8 mouse cellular contexts compared by ENCODE assay signal in genomic region chr11:106036548-106037417, GRCm38 (mm10). TPM values are rescaled to one million over a fixed set of nuclear protein-coding genes. Genes with fewer than 3 reads are reported as not detected.
DNase-seq lines count a peak whose midpoint lies in the region; ATAC-seq and TF ChIP-seq lines count a peak whose summit lies in the region.

Gene Dcaf7 (plus strand): TSS chr11:106036872.

- H3K4me1 ChIP-seq in bone marrow, adult 2 months (ENCODE audit: control insufficient read depth, insufficient read depth, low read length) = peaks cover 1% of the 10 kb centered on the region; the same call in 1 of the 2 replicates
- H3K4me1 ChIP-seq in embryonic facial prominence, embryonic 15.5 days = peaks cover 26% of the 10 kb centered on the region
- H3K4me1 ChIP-seq in limb, embryonic 14.5 days (ENCODE audit: control insufficient read depth, insufficient read depth, low read length) = peaks cover 13% of the 10 kb centered on the region
- H3K4me1 ChIP-seq in midbrain, postnatal 0 days (ENCODE audit: insufficient read depth, low read length) = peaks cover 13% of the 10 kb centered on the region; the same call in 1 of the 2 replicates

- H3K4me2 ChIP-seq in embryonic facial prominence, embryonic 15.5 days (replicated peaks) = peak within 1 kb of the TSS; percentile 78
- peak within 1 kb of the TSS; percentile 75 for H3K4me2 ChIP-seq in limb, embryonic 14.5 days (replicated peaks; ENCODE audit: low read depth, low read length, severe bottlenecking)
- peak within 1 kb of the TSS; percentile 51 for H3K4me2 ChIP-seq in midbrain, postnatal 0 days (ENCODE audit: low read depth, low read length, poor library complexity, severe bottlenecking)

- peak; percentile 99 for ATAC-seq in embryonic facial prominence, embryonic 15.5 days (ENCODE audit: insufficient number of reproducible peaks, low FRiP score, low TSS enrichment, low read depth)
- peak; percentile 99 for ATAC-seq in limb, embryonic 14.5 days (ENCODE audit: low FRiP score, low read depth)
- peak; percentile 96 for ATAC-seq in midbrain, postnatal 0 days (ENCODE audit: low FRiP score)

- peak; percentile 98 for DNase-seq in 416B (ENCODE audit: low read depth)
- DNase-seq in heart, adult 8-10 months (ENCODE audit: low spot score) = peak; percentile 99
- peak; percentile 99 for DNase-seq in kidney, adult 9 months
- peak; percentile 98 for DNase-seq in limb, embryonic 14.5 days (ENCODE audit: low spot score)
- peak; percentile 99 for DNase-seq in midbrain, postnatal 0 days (ENCODE audit: low spot score)
- DNase-seq in spleen, postnatal 14 days (ENCODE audit: low spot score in 2 of 2) = peak; percentile 97

- no peaks in the 10 kb centered on the region for H3K27me3 ChIP-seq in embryonic facial prominence, embryonic 15.5 days
- H3K27me3 ChIP-seq in limb, embryonic 14.5 days (ENCODE audit: control insufficient read depth, insufficient read depth, low read length) = no peaks in the 10 kb centered on the region
- no peaks in the 10 kb centered on the region for H3K27me3 ChIP-seq in midbrain, postnatal 0 days (ENCODE audit: insufficient read depth, low read length)

- no peaks in the 10 kb centered on the region for H3K9me3 ChIP-seq in embryonic facial prominence, embryonic 15.5 days (replicated peaks)
- no peaks in the 10 kb centered on the region for H3K9me3 ChIP-seq in limb, embryonic 14.5 days (ENCODE audit: control insufficient read depth, low read length)
- no peaks in the 10 kb centered on the region for H3K9me3 ChIP-seq in midbrain, postnatal 0 days (ENCODE audit: low read length)

- peak within 1 kb of the TSS; percentile 94 for H3K4me3 ChIP-seq in bone marrow, adult 2 months (replicated peaks; ENCODE audit: control insufficient read depth, low read depth, low read length)
- peak within 1 kb of the TSS; percentile 87 for H3K4me3 ChIP-seq in embryonic facial prominence, embryonic 15.5 days (replicated peaks)
- H3K4me3 ChIP-seq in limb, embryonic 14.5 days (replicated peaks; ENCODE audit: low read length) = peak within 1 kb of the TSS; percentile 99
- H3K4me3 ChIP-seq in midbrain, postnatal 0 days (ENCODE audit: low read depth, low read length) = peak within 1 kb of the TSS; percentile 79

- TF ChIP-seq POLR2A in bone marrow, adult 2 months (IDR thresholded peaks at IDR 0.05; ENCODE audit: borderline replicate concordance, control insufficient read depth, low read depth, low read length) = peak; percentile 78; the same call in 1 of the 2 replicates
- TF ChIP-seq POLR2A in limb, embryonic 14.5 days (IDR thresholded peaks at IDR 0.05; ENCODE audit: borderline replicate concordance, extremely low read depth, insufficient read depth, insufficient read length) = 0 out of 2 replicates have a peak, but pooled peaks have one; percentile 17

- H3K27ac ChIP-seq in bone marrow, adult 2 months (ENCODE audit: control insufficient read depth, insufficient read depth, low read depth, low read length, poor library complexity) = peak within 1 kb of the TSS; percentile 83
- H3K27ac ChIP-seq in embryonic facial prominence, embryonic 15.5 days (replicated peaks) = peak within 1 kb of the TSS; percentile 91
- peak within 1 kb of the TSS; percentile 86 for H3K27ac ChIP-seq in limb, embryonic 14.5 days (replicated peaks; ENCODE audit: low read depth, low read length)
- peak within 1 kb of the TSS; percentile 98 for H3K27ac ChIP-seq in midbrain, postnatal 0 days (ENCODE audit: low read depth, low read length)

- no peaks in the 10 kb centered on the region for H3K36me3 ChIP-seq in embryonic facial prominence, embryonic 15.5 days
- no peaks in the 10 kb centered on the region for H3K36me3 ChIP-seq in limb, embryonic 14.5 days (ENCODE audit: control insufficient read depth, insufficient read depth, low read length)
- H3K36me3 ChIP-seq in midbrain, postnatal 0 days (ENCODE audit: insufficient read depth, low read length) = no peaks in the 10 kb centered on the region

- WGBS in bone marrow, adult 2 months = under 1% methylated on average over 66 of the region's 66 CpGs
- WGBS in embryonic facial prominence, embryonic 15.5 days = under 1% methylated on average over 66 of the region's 66 CpGs
- under 1% methylated on average over 54 of the region's 66 CpGs for WGBS in limb, embryonic 14.5 days
- WGBS in midbrain, postnatal 0 days = under 1% methylated on average over 63 of the region's 66 CpGs

- H3K9ac ChIP-seq in embryonic facial prominence, embryonic 15.5 days = peak within 1 kb of the TSS; percentile 86
- peak within 1 kb of the TSS; percentile 84 for H3K9ac ChIP-seq in limb, embryonic 14.5 days (ENCODE audit: low read depth, low read length, severe bottlenecking)
- H3K9ac ChIP-seq in midbrain, postnatal 0 days (replicated peaks; ENCODE audit: low read length, poor library complexity, severe bottlenecking) = peak within 1 kb of the TSS; percentile 87

- no peak for TF ChIP-seq CTCF in bone marrow, adult 2 months (IDR thresholded peaks at IDR 0.05; ENCODE audit: control insufficient read depth, insufficient read depth, low read length)
- TF ChIP-seq CTCF in midbrain, postnatal 0 days (IDR thresholded peaks at IDR 0.05) = peak; percentile 2; the same call in 1 of the 2 replicates

RNA-seq across cellular contexts. Expression of gene Dcaf7, which starts in this region (rescaled TPM):
- 15.9 and 16.9 TPM in 2 replicates for polyA plus RNA-seq in bone marrow, adult 2 months (2011; ENCODE audit: insufficient read depth, insufficient read length, low replicate concordance, missing spikeins)
- 59.9 and 64.3 TPM in 2 replicates for polyA plus RNA-seq in embryonic facial prominence, embryonic 15.5 days (2015; fragmentation: Nextera tagmentation; extraction: Ambion mirVana)
- total RNA-seq in heart, adult 8-10 months (2022) = 10 to 100 TPM; 35.1 to 41.9 (median 38.4) TPM
- 63.0 and 75.6 TPM in 2 replicates for polyA plus RNA-seq in limb, embryonic 14.5 days (2012; rRNA removed)
- polyA plus RNA-seq in limb, embryonic 14.5 days (2014; fragmentation: Nextera tagmentation; extraction: Ambion mirVana) = 63.3 and 71.6 TPM in 2 replicates
- total RNA-seq in midbrain, postnatal 0 days (2014; rRNA removed) = 313 and 343 TPM in 2 replicates
- 166 and 170 TPM in 2 replicates for polyA plus RNA-seq in midbrain, postnatal 0 days (2015; fragmentation: Nextera tagmentation; extraction: Ambion mirVana)

Comparison
In these comparisons a context has a peak if more than half of its experiments do, and no peak if none do; other contexts are left out.
1. Peak in every context shown above with its lines: DNase-seq, ATAC-seq, H3K4me3 ChIP-seq and H3K27ac ChIP-seq.